Mouse (Mus musculus): ENCODE measurements around the gene Rps8. TPM values are rescaled to one million over a fixed set of nuclear protein-coding genes. Genes with fewer than 3 reads are reported as not detected.

Gene Rps8
- polyA plus RNA-seq, 1 experiment: 499 TPM

- no peaks in the 10 kb centered on the region for H3K4me1 ChIP-seq (ENCODE audit: control insufficient read depth, insufficient read depth, low read length)
- H3K27ac ChIP-seq (ENCODE audit: insufficient read depth, low read length): no peak within 1 kb of the TSS
- TF ChIP-seq POLR2A (IDR thresholded peaks at IDR 0.05; ENCODE audit: extremely low read depth, insufficient read depth, low read length): peak; percentile 73; the same call in 1 of the 2 replicates
- TF ChIP-seq CTCF (IDR thresholded peaks at IDR 0.05; ENCODE audit: extremely low read depth, insufficient read depth, low read length): no peak
- H3K4me3 ChIP-seq (ENCODE audit: insufficient read depth, low read length): peak within 1 kb of the TSS; percentile 43
These were observed 26.1 kb upstream of the Rps8 start, which contains the start of gene Kif2c for GRCm38 (mm10) chr4:117181863-117182758. Gene Kif2c (minus strand): TSS chr4:117182639.

DNA sequence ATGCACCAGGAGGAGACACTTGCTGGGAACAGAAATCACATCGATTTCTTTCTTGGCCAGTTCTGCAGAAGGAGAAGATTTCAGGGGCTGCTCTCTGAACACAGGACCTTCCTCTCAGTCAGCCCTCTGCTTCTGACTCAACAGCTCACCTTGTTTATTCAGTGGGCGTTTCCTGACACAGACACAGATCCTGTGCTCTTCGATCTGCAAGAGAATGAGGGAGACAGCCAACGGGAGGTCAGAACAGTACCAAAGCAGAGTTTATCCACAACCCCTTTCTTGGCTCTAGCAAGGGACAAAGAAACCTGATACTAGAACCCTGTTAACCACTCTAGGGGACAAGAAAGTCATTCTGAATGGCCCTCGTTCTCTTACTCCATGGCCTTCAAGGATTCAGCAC, 13.9 kb upstream of the Rps8 start:
- no peaks in the 10 kb centered on the region for H3K4me1 ChIP-seq (ENCODE audit: control insufficient read depth, insufficient read depth, low read length)
- TF ChIP-seq POLR2A (IDR thresholded peaks at IDR 0.05; ENCODE audit: extremely low read depth, insufficient read depth, low read length) (no peak), CTCF (IDR thresholded peaks at IDR 0.05; ENCODE audit: extremely low read depth, insufficient read depth, low read length) (no peak)
- H3K4me3 ChIP-seq (ENCODE audit: insufficient read depth, low read length): no peak overlapping the region
- H3K27ac ChIP-seq (ENCODE audit: insufficient read depth, low read length): no peak overlapping the region

DNA sequence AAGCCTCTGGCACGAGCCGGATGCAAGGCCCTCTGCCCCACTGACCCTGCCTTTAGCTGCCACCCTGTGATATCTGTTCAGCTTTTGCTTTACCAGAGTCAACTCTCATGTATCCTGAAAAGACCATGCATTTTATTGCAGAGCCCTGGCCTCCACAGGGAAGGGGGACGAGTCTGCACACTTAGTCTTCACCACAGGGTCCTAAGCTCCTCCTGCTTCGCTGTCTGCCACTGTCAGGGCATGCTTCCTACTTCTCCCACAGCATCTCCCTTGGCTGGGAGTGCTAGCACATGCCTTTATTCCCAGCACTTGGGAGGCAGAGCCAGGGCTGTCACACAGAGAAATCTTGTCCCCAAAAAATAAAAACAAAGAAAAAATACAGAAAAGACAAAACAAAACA, 5.1 kb upstream of the Rps8 start:
- no peak overlapping the region for H3K27ac ChIP-seq (ENCODE audit: insufficient read depth, low read length)
- H3K4me1 ChIP-seq (ENCODE audit: control insufficient read depth, insufficient read depth, low read length): no peaks in the 10 kb centered on the region
- TF ChIP-seq POLR2A (IDR thresholded peaks at IDR 0.05; ENCODE audit: extremely low read depth, insufficient read depth, low read length): no peak
- no peak for TF ChIP-seq CTCF (IDR thresholded peaks at IDR 0.05; ENCODE audit: extremely low read depth, insufficient read depth, low read length)
- H3K4me3 ChIP-seq (ENCODE audit: insufficient read depth, low read length): no peak overlapping the region

DNA sequence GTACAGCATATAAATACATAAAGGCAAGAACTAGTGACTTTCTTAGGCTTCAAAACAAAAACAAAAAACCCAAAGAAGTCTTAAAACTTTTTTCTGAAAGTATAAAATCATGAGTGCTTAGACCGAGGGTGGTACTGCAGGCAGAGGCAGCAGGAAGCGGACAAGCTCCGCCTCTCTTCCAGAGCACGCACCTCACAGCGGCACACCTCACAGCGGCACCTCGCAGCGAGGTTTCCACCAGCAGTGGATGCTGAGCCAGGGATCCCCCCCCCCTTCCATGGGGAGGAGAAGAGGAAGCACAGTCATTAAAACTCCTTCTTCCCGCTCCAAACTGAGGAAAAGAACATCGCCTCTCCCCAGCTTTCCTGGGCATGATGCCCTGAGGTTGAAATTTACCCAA, 3.6 kb upstream of the Rps8 start:
- no peak for TF ChIP-seq CTCF (IDR thresholded peaks at IDR 0.05; ENCODE audit: extremely low read depth, insufficient read depth, low read length)
- no peak for TF ChIP-seq POLR2A (IDR thresholded peaks at IDR 0.05; ENCODE audit: extremely low read depth, insufficient read depth, low read length)
- Histone ChIP-seq H3K4me3 (ENCODE audit: insufficient read depth, low read length) (no peak overlapping the region), H3K27ac (ENCODE audit: insufficient read depth, low read length) (no peak overlapping the region), H3K4me1 (ENCODE audit: control insufficient read depth, insufficient read depth, low read length) (no peaks in the 10 kb centered on the region)

GRCm38 (mm10) chr4:117156372-117156771, 329 bp upstream of the Rps8 start:
- TF ChIP-seq POLR2A (IDR thresholded peaks at IDR 0.05; ENCODE audit: extremely low read depth, insufficient read depth, low read length): no peak
- TF ChIP-seq CTCF (IDR thresholded peaks at IDR 0.05; ENCODE audit: extremely low read depth, insufficient read depth, low read length): no peak
- Histone ChIP-seq H3K27ac (ENCODE audit: insufficient read depth, low read length) (no peak overlapping the region), H3K4me3 (ENCODE audit: insufficient read depth, low read length) (peak overlapping the region; percentile 87), H3K4me1 (ENCODE audit: control insufficient read depth, insufficient read depth, low read length) (no peaks in the 10 kb centered on the region)

DNA sequence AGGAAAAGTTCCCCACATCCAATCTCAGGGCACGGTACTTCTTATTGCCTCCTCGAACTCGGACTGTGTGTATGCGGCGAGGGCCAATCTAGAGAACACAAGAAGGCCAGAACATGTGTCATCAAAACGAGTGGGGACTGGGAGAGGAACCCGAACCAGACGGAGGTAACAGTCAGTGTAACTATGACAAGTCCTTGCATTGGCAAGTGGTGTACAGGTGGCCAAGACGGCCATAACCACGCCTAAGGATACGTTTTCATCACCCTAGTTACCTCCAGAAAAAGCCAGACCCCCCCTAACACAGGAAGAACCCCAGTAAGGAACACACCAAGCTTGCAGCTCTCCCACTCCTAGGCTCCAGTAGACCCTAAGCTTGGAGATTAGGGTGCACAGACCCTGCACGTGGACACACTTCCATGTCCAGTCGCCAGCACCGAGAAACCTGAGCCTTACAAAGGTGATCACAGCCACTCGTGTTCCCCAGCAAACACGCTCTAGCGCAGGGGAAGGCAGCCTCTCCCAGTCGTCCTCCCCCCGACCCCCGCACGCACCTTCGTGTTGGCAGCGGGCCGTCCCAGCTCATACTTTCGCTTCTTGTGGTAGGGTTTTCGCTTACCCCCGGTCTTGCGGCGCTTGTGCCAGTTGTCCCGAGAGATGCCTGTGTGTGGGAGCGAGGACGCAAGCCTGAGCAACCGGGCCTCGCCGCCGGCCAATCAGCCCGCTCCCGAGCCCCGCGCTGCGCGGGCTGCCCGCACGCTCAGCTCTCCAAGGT, 837 bp downstream of the Rps8 start:
- H3K4me3 ChIP-seq (ENCODE audit: insufficient read depth, low read length): peak overlapping the region; percentile 87
- no peak for TF ChIP-seq CTCF (IDR thresholded peaks at IDR 0.05; ENCODE audit: extremely low read depth, insufficient read depth, low read length)
- no peaks in the 10 kb centered on the region for H3K4me1 ChIP-seq (ENCODE audit: control insufficient read depth, insufficient read depth, low read length)
- H3K27ac ChIP-seq (ENCODE audit: insufficient read depth, low read length): peak overlapping the region; percentile 43

DNA sequence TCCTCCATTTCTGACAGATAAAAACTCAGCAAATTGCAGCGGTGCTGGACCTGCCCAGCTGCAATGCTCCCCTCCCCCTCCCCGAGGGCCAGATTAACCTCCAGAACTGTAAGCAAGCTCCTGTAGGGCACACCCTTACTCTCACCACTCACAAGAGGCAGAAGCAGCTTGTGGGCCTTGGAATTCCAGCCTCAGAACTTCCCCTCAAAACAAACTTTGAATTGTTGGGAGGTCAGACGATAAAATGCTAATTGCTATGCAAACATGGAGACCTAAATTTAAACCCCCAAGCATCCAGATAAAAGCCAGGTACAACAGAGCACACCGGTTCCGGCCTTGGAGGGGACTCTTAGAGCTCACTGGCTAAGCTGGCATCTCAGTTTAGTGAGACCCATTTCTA, 3.3 kb downstream of the Rps8 start:
- TF ChIP-seq CTCF (IDR thresholded peaks at IDR 0.05; ENCODE audit: extremely low read depth, insufficient read depth, low read length) (no peak), POLR2A (IDR thresholded peaks at IDR 0.05; ENCODE audit: extremely low read depth, insufficient read depth, low read length) (no peak)
- Histone ChIP-seq H3K27ac (ENCODE audit: insufficient read depth, low read length) (no peak overlapping the region), H3K4me3 (ENCODE audit: insufficient read depth, low read length) (no peak overlapping the region), H3K4me1 (ENCODE audit: control insufficient read depth, insufficient read depth, low read length) (no peaks in the 10 kb centered on the region)

DNA sequence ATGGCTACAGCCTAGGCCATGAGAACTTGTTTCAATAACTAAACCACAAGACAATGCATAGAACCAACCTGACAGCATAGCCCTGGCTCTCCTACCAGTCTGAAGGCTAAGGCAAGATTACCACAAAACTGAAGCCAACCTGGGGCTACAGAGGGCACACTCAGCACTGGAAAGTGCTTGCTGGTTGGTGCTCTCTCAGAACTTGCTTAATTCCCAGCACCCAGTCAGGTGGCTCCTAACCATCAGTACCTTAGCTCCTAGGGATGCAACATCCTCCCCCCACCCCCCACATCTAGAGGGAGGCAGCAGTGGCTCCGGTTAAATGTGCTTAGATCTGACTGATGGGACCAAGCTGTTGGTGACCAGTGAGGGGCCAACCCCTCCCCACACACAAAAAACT, 4.6 kb downstream of the Rps8 start:
- H3K27ac ChIP-seq (ENCODE audit: insufficient read depth, low read length): no peak overlapping the region
- no peaks in the 10 kb centered on the region for H3K4me1 ChIP-seq (ENCODE audit: control insufficient read depth, insufficient read depth, low read length)
- H3K4me3 ChIP-seq (ENCODE audit: insufficient read depth, low read length): no peak overlapping the region
- TF ChIP-seq CTCF (IDR thresholded peaks at IDR 0.05; ENCODE audit: extremely low read depth, insufficient read depth, low read length) (no peak), POLR2A (IDR thresholded peaks at IDR 0.05; ENCODE audit: extremely low read depth, insufficient read depth, low read length) (no peak)

- Histone ChIP-seq H3K4me1 (ENCODE audit: control insufficient read depth, insufficient read depth, low read length) (no peaks in the 10 kb centered on the region), H3K4me3 (ENCODE audit: insufficient read depth, low read length) (no peak overlapping the region), H3K27ac (ENCODE audit: insufficient read depth, low read length) (no peak overlapping the region)
- TF ChIP-seq POLR2A (IDR thresholded peaks at IDR 0.05; ENCODE audit: extremely low read depth, insufficient read depth, low read length) (peak; percentile 8; the same call in 1 of the 2 replicates), CTCF (IDR thresholded peaks at IDR 0.05; ENCODE audit: extremely low read depth, insufficient read depth, low read length) (no peak)
These were observed 5.8 kb downstream of the Rps8 start for GRCm38 (mm10) chr4:117150212-117150733.

Measured in cortical plate, adult 2 months (tissue).